ENCODE assay signal across 7 mouse cellular contexts in genomic region chr5:53523046-53523445, GRCm38 (mm10). TPM values are rescaled to one million over a fixed set of nuclear protein-coding genes. Genes with fewer than 3 reads are reported as not detected.
DNase-seq lines count a peak whose midpoint lies in the region; ATAC-seq lines count a peak whose summit lies in the region.

No protein-coding gene starts in this region.

- peak; percentile 17 for DNase-seq in cerebellum, adult 9-11 months
- DNase-seq in layer of hippocampus, adult 9-10 months (ENCODE audit: low spot score): peak; percentile 18
- DNase-seq in ovary, postnatal 36 days (ENCODE audit: low spot score): peak; percentile 41
- no peak for DNase-seq in spleen, postnatal 14 days (ENCODE audit: low spot score in 2 of 2)

- H3K4me2 ChIP-seq in heart, embryonic 16.5 days (ENCODE audit: low read depth, low read length): peak overlapping the region; percentile 18; the same call in 1 of the 2 replicates

- H3K9me3 ChIP-seq in megakaryocyte, embryonic 14.5 days: no peaks in the 10 kb centered on the region
- H3K9me3 ChIP-seq in heart, embryonic 16.5 days (replicated peaks; ENCODE audit: control insufficient read depth, low read length): no peaks in the 10 kb centered on the region

- H3K9ac ChIP-seq in heart, embryonic 16.5 days (ENCODE audit: low read length): no peak overlapping the region

- peak overlapping the region; percentile 34 for H3K4me3 ChIP-seq in megakaryocyte, embryonic 14.5 days (replicated peaks)
- no peak overlapping the region for H3K4me3 ChIP-seq in heart, embryonic 16.5 days (ENCODE audit: low read length)

- no peaks in the 10 kb centered on the region for H3K27me3 ChIP-seq in megakaryocyte, embryonic 14.5 days (replicated peaks)
- 0 out of 2 replicates have a peak, but pooled peaks cover 6% of the 10 kb centered on the region for H3K27me3 ChIP-seq in heart, embryonic 16.5 days (ENCODE audit: control insufficient read depth, insufficient read depth, low read length)

- WGBS in heart, embryonic 16.5 days: 29% methylated on average over 3 of the region's 3 CpGs

- ATAC-seq in megakaryocyte, adult 5-6 weeks (ENCODE audit: poor library complexity, severe bottlenecking): no peak
- ATAC-seq in heart, embryonic 16.5 days (replicated peaks; ENCODE audit: extremely low read depth, insufficient read depth, low FRiP score): peak; percentile 78

- H3K4me1 ChIP-seq in megakaryocyte, embryonic 14.5 days: peaks cover 58% of the 10 kb centered on the region
- H3K4me1 ChIP-seq in heart, embryonic 16.5 days (ENCODE audit: control insufficient read depth, insufficient read depth, low read length): peaks cover 22% of the 10 kb centered on the region

- peak overlapping the region; percentile 33 for H3K27ac ChIP-seq in heart, embryonic 16.5 days (ENCODE audit: low read length)

- no peaks in the 10 kb centered on the region for H3K36me3 ChIP-seq in megakaryocyte, embryonic 14.5 days (replicated peaks; ENCODE audit: low read length)
- no peaks in the 10 kb centered on the region for H3K36me3 ChIP-seq in heart, embryonic 16.5 days (ENCODE audit: control insufficient read depth, insufficient read depth)

RNA-seq across cellular contexts. Expression of gene Rbpj, which starts 57.1 kb away (rescaled TPM):
- polyA plus RNA-seq in megakaryocyte, embryonic 14.5 days (2012; ENCODE audit: insufficient read depth, low replicate concordance): 6.1 and 13.6 TPM in 2 replicates
- 92.4 and 93.2 TPM in 2 replicates for total RNA-seq in megakaryocyte, adult 5-6 weeks (2015)
- 50.8 and 64.1 TPM in 2 replicates for total RNA-seq in megakaryocyte, adult 5-6 weeks (2017)
- 20.3 and 20.5 TPM in 2 replicates for polyA plus RNA-seq in heart, embryonic 16.5 days (2015; fragmentation: Nextera tagmentation; extraction: Ambion mirVana)

Comparison
In these comparisons a context has a peak if more than half of its experiments do, and no peak if none do; other contexts are left out.
1. DNase-seq: peak in cerebellum, adult 9-11 months (single experiment), layer of hippocampus, adult 9-10 months (single experiment) and ovary, postnatal 36 days (single experiment); none in spleen, postnatal 14 days (0 of 2).